Mouse (Mus musculus) frontal cortex, postnatal 10 days (tissue): Measurements from ENCODE around the gene Pde1c.

ENCODE experiments used
- DNase-seq, 2 experiments: peaks; one replicate each; pipeline ENCODE4 v3.0.0; 2022; ENCODE audit warnings: low spot score in 2 of 2, mixed read lengths in 1 of 2

Pde1c gene

GRCm38 (mm10) chr6:56331432-56331831 lies 237.5 kb downstream of the Pde1c start:
- DNase-seq, result no peak

DNA sequence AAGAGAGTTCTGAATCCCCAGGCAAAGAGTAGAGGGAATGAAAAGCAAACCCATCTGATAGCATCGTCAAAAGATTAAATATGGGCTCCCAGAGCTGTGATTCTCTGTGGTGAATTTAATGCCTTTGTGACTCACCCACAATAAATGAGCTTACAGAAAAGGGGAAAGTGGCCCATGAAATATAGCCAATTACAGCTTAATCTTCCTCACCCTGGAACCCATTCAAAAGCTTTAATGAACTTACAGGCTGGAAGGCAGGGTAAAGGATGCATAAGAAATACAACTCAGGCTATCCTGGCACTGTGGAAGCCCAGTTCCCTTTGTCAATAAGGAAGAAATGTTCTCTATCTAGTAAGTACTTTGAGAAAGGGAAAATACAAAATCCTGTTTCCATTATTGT lies 240.8 kb downstream of the Pde1c start:
- DNase-seq, result no peak

DNA sequence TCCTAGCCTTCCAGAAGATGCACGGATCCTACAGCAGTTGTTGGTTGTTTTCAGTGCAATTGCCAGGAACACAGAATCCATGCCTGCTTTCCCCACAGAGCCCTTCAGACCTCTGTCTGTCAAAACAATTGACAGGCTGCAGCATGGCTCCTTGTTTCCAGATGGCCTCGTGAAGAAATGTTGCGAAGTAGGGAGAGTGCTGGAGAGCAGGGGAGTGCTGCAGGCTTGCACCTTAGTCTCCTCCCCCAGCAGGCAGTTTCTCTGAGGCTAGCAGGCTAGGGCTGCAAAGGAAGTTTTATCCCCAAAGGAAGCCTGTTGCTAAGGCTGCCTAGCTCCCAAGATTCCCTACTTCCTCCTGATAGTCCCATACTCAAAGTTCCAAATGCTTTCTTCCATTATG lies 246.1 kb downstream of the Pde1c start:
- DNase-seq, result no peak

- no peak for DNase-seq
These were observed 258.6 kb downstream of the Pde1c start for GRCm38 (mm10) chr6:56310318-56310717.

GRCm38 (mm10) chr6:56306066-56306465 lies 262.8 kb downstream of the Pde1c start:
- no peak for DNase-seq

GRCm38 (mm10) chr6:56292176-56292575 lies 276.7 kb downstream of the Pde1c start:
- DNase-seq, result no peak

DNA sequence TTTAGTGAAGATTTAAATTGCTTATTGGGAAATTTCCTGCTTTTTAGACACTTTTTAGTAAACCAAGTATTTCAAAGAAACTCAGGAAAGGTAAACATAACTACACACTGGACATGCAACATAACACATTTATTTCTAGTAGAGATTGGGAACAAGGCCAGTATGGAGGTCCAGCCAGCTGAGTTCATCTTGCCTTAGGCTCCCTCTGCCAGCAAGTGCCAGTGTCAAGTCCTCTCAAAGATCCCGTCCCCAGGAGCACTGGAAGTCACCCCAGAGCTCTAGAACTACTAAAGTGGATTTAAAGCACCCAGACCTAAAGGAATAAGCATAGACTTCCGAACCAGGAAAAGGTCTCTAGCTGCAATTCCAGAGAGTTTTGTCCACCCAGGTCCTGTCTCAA lies 279.6 kb downstream of the Pde1c start:
- DNase-seq, result no peak

DNA sequence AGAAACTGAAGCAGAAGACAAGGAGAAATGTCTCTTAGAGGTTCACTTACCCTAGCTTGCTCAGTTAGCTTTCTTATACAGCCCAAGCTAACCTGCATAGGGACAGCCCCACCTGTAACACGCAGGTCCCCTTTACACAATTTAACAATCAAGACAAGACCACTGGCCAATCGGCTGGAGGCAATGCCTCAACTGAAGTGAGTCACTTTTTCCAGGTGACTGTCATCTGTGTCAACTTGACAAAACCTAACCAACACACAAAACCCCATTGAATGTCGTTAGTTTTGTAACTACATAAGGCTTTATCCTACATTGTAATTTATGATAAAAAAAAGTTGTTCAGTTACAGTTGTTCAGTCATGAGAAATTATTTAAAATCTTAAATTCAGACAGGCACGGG lies 284.1 kb downstream of the Pde1c start:
- DNase-seq, result no peak

DNA sequence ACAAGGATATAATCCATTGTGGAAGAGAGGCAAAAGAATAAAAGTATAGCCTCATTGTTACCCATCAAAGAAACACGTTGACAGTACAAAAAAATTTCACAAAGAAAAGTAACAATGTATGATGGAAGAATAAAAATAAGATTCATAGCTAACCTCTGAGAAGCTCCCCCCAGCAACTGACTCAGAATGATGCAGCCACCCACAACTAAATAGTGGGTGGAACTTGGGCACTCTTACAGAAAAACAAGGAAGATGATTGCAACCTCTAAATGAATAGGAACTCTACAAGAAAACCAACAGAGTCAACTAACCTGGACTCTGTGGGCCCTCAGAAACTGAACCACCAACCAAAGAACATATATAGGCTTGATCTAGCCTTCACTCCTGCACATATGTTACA lies 293.4 kb downstream of the Pde1c start:
- DNase-seq, result no peak

- no peak for DNase-seq
These were observed 297.2 kb downstream of the Pde1c start for GRCm38 (mm10) chr6:56271741-56272140.

DNA sequence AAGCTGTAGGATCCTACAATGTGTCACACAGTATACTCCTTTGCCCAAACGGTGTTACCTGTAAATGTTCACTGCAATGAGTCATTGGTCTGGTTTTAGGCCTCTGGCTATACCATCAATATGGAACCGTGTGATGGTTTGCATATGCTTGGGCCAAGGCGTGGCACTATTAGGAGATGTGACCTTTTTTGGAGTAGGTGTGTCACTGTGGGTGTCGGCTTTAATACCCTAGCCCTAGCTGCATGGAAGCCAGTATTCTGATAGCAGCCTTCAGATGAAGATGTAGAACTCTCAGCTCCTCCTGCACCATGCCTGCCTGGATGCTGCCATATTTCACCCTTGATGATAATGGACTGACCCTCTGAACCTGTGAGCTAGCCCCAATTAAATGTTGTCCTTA lies 304.4 kb downstream of the Pde1c start:
- DNase-seq, result no peak

DNA sequence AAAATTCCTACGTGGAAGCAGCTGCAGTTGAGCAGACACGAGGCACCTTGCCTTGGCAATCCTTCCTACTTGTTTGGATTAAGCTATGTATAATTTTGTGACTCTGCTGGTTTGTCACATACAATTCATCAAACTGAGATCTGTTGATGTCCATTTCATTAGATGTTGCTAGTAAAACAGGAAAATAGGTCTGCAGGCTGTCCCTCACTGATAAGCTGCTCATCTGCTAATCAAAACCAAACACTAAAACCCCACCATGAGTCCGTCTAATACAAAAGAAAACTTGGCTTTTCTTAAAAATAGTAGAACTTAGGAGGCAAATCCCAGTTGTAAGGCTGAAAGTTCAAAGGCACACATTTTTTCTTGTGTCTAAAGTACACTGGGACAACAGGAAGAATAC lies 308.8 kb downstream of the Pde1c start:
- no peak for DNase-seq

DNA sequence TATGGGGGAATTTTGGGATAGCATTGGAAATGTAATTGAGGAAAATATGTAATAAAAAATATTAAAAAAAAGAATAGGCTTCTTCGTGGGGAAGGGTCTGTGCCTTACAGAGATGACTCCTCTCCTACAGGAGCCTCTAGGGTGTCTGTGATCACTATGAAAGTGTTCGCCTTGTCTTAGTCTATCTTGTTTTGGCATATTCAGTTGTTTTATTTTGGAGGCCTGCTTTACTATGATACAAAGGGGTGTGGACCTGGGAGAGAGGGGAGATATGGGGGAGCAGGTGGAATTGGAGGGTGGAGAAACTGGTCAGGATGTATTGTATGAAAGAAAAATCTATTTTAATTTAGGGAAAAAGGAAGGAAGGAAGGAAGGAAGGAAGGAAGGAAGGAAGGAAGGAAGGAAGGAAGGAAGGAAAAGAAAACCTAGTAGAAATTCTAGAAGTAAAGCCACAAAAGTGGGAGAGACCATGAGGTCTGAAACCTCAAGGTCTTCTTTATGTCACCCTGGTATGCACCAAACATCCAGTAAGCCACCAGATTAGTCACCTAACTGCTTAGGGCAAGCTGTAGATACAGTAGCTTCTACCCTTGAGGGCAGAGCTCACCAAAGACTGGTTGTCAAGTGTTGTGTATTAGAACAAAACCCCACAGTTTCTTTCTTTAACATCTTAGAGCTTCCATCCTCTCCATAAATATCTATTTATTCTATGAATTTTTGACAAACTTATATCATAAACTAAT lies 311.2 kb downstream of the Pde1c start:
- DNase-seq, result no peak

DNA sequence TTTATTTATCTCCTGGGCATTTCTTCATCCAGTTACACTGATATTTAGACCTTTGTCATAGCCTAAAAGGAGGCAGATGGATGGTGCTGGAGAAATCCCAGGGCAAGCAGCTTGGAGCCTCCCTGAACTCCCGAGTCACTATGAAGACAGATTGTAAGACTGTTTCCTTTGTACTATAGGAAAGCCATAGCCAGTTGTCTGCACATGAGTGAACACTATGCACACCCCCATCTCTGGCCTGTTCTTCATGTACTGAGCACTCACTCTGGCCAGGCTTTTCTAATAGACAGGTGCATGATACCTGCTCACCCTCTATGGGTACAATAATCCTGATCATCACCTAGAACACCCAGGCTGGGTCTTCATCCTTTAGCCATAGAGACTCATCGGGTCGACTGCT lies 318.8 kb downstream of the Pde1c start:
- no peak for DNase-seq

GRCm38 (mm10) chr6:56191426-56192140 lies 377.3 kb downstream of the Pde1c start:
- no peak for DNase-seq

DNA sequence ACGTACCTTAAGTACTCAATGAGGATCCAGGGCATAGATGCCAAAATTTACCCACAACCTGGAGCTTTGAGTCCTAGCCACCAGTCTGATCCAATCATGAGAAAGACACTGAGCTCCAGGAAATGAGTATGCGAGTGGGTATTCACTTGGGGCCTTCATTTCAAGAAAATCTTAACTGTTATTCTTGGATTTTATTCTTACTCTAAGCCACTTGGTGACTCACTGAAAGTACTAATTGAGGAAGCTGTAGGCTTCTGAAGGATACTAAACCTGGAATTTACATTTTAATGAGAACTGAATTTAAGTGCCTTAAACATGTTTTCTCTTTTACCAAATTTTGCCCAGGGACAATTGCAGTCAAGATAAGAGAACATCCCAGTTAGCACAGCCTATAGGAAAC lies 392.4 kb downstream of the Pde1c start:
- no peak for DNase-seq

- no peak for DNase-seq
These were observed 396.7 kb downstream of the Pde1c start for GRCm38 (mm10) chr6:56172172-56172571.

DNA sequence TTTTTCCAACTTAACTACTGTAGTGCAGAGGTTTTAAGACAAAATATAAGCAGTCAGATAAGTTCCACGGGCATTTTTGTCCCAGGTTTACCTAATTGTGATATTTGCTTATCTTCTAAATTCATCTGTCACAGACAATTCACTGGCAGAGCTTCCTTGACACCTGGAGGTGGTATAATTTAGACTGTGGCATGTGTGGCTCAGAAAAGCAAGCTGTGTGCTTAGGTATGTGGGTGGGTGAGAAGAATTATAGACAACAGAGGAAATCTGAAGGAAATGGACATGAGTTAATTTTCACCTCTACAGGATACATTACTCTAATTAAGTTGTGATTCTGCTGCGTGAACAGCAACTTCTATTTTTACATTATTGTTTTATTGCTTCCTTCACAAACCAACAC lies 400.2 kb downstream of the Pde1c start:
- DNase-seq, result no peak

DNA sequence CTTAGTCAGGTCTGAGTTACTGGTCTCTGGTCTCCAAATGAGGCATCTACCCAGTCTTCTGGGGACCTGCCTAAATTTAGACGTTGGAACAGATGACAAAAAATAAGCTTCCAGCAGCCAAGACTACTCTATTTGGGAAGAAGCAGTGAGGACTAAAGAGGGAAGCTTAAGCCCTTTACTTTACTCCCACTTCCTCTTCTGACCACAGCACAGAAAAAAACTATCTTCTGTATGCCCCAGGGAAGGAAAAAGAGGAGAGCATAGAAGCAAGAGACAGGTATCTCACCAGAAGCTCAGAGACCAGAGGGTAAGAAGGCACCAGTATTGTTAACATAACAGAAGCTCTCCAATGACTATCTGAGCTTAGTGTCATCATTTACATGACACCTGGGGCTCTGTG lies 410.7 kb downstream of the Pde1c start:
- no peak for DNase-seq

DNA sequence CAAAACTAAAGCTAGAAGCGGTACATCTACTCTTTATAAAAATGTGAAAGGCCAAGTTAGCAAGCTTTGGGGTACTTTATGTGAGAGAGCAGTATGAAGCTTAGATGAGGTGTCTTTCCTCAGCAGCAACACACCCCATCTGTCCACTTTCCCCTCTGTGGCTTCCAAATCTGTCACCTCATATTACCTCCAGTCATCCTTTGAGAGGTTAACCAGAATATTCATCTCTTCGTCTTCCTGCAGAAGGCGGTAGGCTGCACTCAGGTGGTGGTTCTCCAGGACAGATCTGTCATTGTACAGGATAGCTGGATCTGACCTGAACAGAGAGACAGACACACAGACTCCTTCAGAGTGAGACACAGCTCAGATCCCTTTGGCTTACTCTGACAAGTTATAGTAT lies 412.1 kb downstream of the Pde1c start:
- no peak for DNase-seq

DNA sequence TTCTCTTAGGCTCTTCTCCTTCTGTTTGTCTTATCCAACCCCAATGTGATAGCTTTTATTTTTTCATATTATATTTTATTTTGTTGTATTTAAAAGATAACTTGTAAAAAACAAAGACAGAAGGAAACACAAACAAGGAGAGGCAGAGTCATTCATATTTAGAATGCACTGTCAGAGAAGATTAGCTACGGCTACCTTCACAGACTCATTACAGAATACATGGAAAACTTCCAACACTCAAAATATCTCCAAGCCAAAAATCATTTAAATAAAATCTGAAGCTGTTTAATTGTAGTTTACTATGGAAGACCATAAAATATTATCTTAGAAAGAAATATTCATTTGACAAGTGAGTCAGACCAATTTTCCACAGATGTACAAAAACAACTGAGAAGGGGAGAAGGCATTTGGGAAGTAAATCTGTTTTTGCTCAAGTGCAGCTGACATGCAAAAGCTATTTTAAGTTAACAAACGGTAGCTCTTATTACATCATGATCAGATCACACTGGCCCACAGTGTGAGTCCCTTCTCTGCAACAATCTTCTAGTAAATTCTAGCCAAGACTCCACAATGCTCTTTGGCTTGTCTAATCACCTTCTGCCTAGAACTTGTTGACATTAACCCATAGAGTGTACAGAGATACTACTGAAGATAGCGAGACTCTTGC lies 438.3 kb downstream of the Pde1c start:
- DNase-seq, result no peak

GRCm38 (mm10) chr6:56099520-56100101 lies 469.3 kb downstream of the Pde1c start:
- no peak for DNase-seq

DNA sequence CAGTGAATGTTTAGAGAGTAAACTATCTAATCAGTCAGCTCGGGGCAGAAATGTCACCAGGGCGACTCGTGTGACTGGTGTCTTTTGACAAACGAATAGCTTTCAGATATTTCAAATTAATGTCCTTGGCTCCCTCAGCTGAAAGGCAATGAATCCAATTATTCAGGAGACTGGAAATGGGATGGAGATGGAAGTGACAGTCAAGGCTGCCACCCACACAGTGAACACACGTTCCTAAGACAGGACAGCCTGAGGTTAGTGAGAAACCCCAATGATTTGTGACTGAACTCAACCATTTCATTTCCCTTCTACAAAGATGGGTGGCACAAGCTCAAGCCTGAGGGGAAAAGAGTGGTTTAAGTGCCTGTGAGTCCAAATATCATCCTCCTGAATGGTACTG lies 470.5 kb downstream of the Pde1c start:
- DNase-seq, result no peak
